Mouse (Mus musculus) MEL (cell line): Measurements from ENCODE around the gene Tcf7l2. TPM values are rescaled to one million over a fixed set of nuclear protein-coding genes. Genes with fewer than 3 reads are reported as not detected.

Source experiments
- DNase-seq: peaks from one replicate; pipeline ENCODE4 v3.0.0; 2011; ENCODE audit warnings: low read depth, low spot score
- H3K27ac ChIP-seq: 2 replicates; pipeline ENCODE4 v1.5.1; 2012; ENCODE audit warnings: low read depth, mild to moderate bottlenecking, control low read depth, low read length, moderate library complexity; ENCODE audit not compliant: control insufficient read depth
- H3K27me3 ChIP-seq, 2 experiments: fragments of 150-350 bp in 1 of 2; sonication (generic) in 1 of 2; 2 replicates each; pipeline ENCODE4 v1.6.1; 2012; ENCODE audit warnings: low read length in 2 of 2, mild to moderate bottlenecking in 2 of 2, improper control_type of control experiment in 1 of 2, moderate library complexity in 1 of 2; ENCODE audit not compliant: insufficient read depth in 2 of 2, control insufficient read depth in 1 of 2
- H3K36me3 ChIP-seq, 2 experiments: 2 replicates each; pipeline ENCODE4 v1.6.1; 2012 to 2014; ENCODE audit warnings: low read length in 2 of 2, improper control_type of control experiment in 1 of 2, inconsistent platforms in 1 of 2, mild to moderate bottlenecking in 1 of 2; ENCODE audit not compliant: insufficient read depth in 2 of 2, control insufficient read depth in 1 of 2
- H3K4me1 ChIP-seq, 2 experiments: fragments of 150-350 bp in 1 of 2; sonication (generic) in 1 of 2; 2 replicates each; pipeline ENCODE4 v1.6.1; 2012; ENCODE audit warnings: low read length in 2 of 2, improper control_type of control experiment in 1 of 2, mild to moderate bottlenecking in 1 of 2; ENCODE audit not compliant: insufficient read depth in 2 of 2, control insufficient read depth in 1 of 2
- H3K4me3 ChIP-seq, 2 experiments: fragments of 150-350 bp in 1 of 2; sonication (generic) in 1 of 2; 2 replicates each; pipeline ENCODE4 v1.5.1; 2012; ENCODE audit warnings: low read depth in 2 of 2, low read length in 2 of 2, mild to moderate bottlenecking in 2 of 2, moderate library complexity in 2 of 2, control low read depth in 1 of 2, improper control_type of control experiment in 1 of 2; ENCODE audit not compliant: control insufficient read depth in 1 of 2, insufficient read depth in 1 of 2
- H3K79me2 ChIP-seq: 2 replicates; pipeline ENCODE4 v1.6.1; 2012; ENCODE audit warnings: mild to moderate bottlenecking, low read length, moderate library complexity; ENCODE audit not compliant: control insufficient read depth, poor library complexity, insufficient read depth
- H3K9ac ChIP-seq: 2 replicates; pipeline ENCODE4 v1.6.1; 2012; ENCODE audit warnings: low read depth, mild to moderate bottlenecking, control low read depth, low read length, moderate library complexity; ENCODE audit not compliant: control insufficient read depth, poor library complexity, severe bottlenecking
- H3K9me3 ChIP-seq: fragments of 150-350 bp; sonication (generic); replicated peaks from 2 replicates; pipeline ENCODE4 v1.6.1; 2012; ENCODE audit warnings: mild to moderate bottlenecking, low read length, improper control_type of control experiment, moderate library complexity; ENCODE audit not compliant: insufficient read depth
- BHLHE40 ChIP-seq: IDR thresholded peaks from 2 replicates; pipeline ENCODE4 v1.6.1; 2012; ENCODE audit warnings: low read depth, mild to moderate bottlenecking, inconsistent platforms, low read length, improper control_type of control experiment, borderline replicate concordance
- CHD2 ChIP-seq: IDR thresholded peaks from 2 replicates; pipeline ENCODE4 v1.6.1; 2011; ENCODE audit warnings: low read length, improper control_type of control experiment
- CTCF ChIP-seq, 3 experiments: IDR thresholded peaks in 2 of 3; conservative IDR thresholded peaks in 1 of 3; 2 replicates each; pipeline ENCODE4 v1.5.1; 2011 to 2012; ENCODE audit warnings: low read length in 3 of 3, low read depth in 2 of 3, mild to moderate bottlenecking in 2 of 3, improper control_type of control experiment in 1 of 3, inconsistent platforms in 1 of 3, mixed read lengths in 1 of 3, moderate library complexity in 1 of 3; ENCODE audit not compliant: control insufficient read depth in 1 of 3, insufficient read depth in 1 of 3, poor library complexity in 1 of 3, severe bottlenecking in 1 of 3
- E2F4 ChIP-seq: IDR thresholded peaks from 2 replicates; pipeline ENCODE4 v1.6.1; 2011; ENCODE audit warnings: low read depth, low read length, improper control_type of control experiment, borderline replicate concordance
- EP300 ChIP-seq, 2 experiments: IDR thresholded peaks; 2 replicates each; pipeline ENCODE4 v1.6.1; 2011; ENCODE audit warnings: improper control_type of control experiment in 2 of 2, low read length in 2 of 2, low read depth in 1 of 2, mild to moderate bottlenecking in 1 of 2
- ETS1 ChIP-seq: IDR thresholded peaks from 2 replicates; pipeline ENCODE4 v1.6.1; 2012; ENCODE audit warnings: low read depth, mild to moderate bottlenecking, inconsistent platforms, low read length, improper control_type of control experiment, moderate library complexity
- GATA1 ChIP-seq: IDR thresholded peaks from 2 replicates; pipeline ENCODE4 v1.6.1; 2011; ENCODE audit warnings: low read depth, low read length, improper control_type of control experiment
- HCFC1 ChIP-seq: IDR thresholded peaks from 2 replicates; pipeline ENCODE4 v1.6.1; 2012; ENCODE audit warnings: low read depth, mild to moderate bottlenecking, inconsistent platforms, low read length, improper control_type of control experiment, moderate library complexity
- KAT2A ChIP-seq: conservative IDR thresholded peaks from 2 replicates; pipeline ENCODE4 v1.6.1; 2012; ENCODE audit warnings: low read depth, low read length, improper control_type of control experiment, inconsistent platforms
- MAFK ChIP-seq: IDR thresholded peaks from 2 replicates; pipeline ENCODE4 v1.6.1; 2011; ENCODE audit warnings: low read depth, mild to moderate bottlenecking, low read length, improper control_type of control experiment, borderline replicate concordance
- MAX ChIP-seq: IDR thresholded peaks from 2 replicates; pipeline ENCODE4 v1.6.1; 2011; ENCODE audit warnings: low read length, improper control_type of control experiment
- MAZ ChIP-seq: IDR thresholded peaks from 2 replicates; pipeline ENCODE4 v1.6.1; 2012; ENCODE audit warnings: low read depth, mild to moderate bottlenecking, inconsistent platforms, low read length, improper control_type of control experiment
- MEF2A ChIP-seq: IDR thresholded peaks from 2 replicates; pipeline ENCODE4 v1.6.1; 2014; ENCODE audit warnings: low read depth, mild to moderate bottlenecking, inconsistent platforms, low read length, improper control_type of control experiment; ENCODE audit not compliant: poor library complexity, insufficient replicate concordance, severe bottlenecking; ENCODE audit errors: extremely low read depth
- MXI1 ChIP-seq: IDR thresholded peaks from 2 replicates; pipeline ENCODE4 v1.6.1; 2011; ENCODE audit warnings: mild to moderate bottlenecking, low read depth, low read length, improper control_type of control experiment
- MYC ChIP-seq: IDR thresholded peaks from 2 replicates; pipeline ENCODE4 v1.6.1; 2011; ENCODE audit warnings: low read depth, mild to moderate bottlenecking, low read length, improper control_type of control experiment, moderate library complexity
- POLR2AphosphoS5 ChIP-seq: IDR thresholded peaks from 2 replicates; pipeline ENCODE4 v1.6.1; 2012; ENCODE audit warnings: low read depth, borderline replicate concordance, mild to moderate bottlenecking, inconsistent platforms, low read length, moderate library complexity, mixed read lengths
- RAD21 ChIP-seq: IDR thresholded peaks from 2 replicates; pipeline ENCODE4 v1.6.1; 2011; ENCODE audit warnings: mild to moderate bottlenecking, low read depth, low read length, improper control_type of control experiment
- RCOR1 ChIP-seq: IDR thresholded peaks from 2 replicates; pipeline ENCODE4 v1.6.1; 2012; ENCODE audit warnings: low read depth, mild to moderate bottlenecking, inconsistent platforms, low read length, improper control_type of control experiment
- SIN3A ChIP-seq: IDR thresholded peaks from 2 replicates; pipeline ENCODE4 v1.6.1; 2012; ENCODE audit warnings: low read length, improper control_type of control experiment, inconsistent platforms
- SMC3 ChIP-seq: IDR thresholded peaks from 2 replicates; pipeline ENCODE4 v1.6.1; 2011; ENCODE audit warnings: low read depth, low read length, improper control_type of control experiment
- TAL1 ChIP-seq: IDR thresholded peaks from 2 replicates; pipeline ENCODE4 v1.6.1; 2012; ENCODE audit warnings: mild to moderate bottlenecking, inconsistent platforms, low read length, moderate library complexity, mixed read lengths
- TBP ChIP-seq: IDR thresholded peaks from 2 replicates; pipeline ENCODE4 v1.8.0; 2011; ENCODE audit warnings: low read depth, low read length, improper control_type of control experiment
- TCF12 ChIP-seq: IDR thresholded peaks from 2 replicates; pipeline ENCODE4 v1.6.1; 2014; ENCODE audit warnings: low read depth, mild to moderate bottlenecking, inconsistent platforms, low read length, improper control_type of control experiment, moderate library complexity
- USF1 ChIP-seq: IDR thresholded peaks from 2 replicates; pipeline ENCODE4 v1.6.1; 2014; ENCODE audit warnings: low read depth, mild to moderate bottlenecking, inconsistent platforms, low read length, improper control_type of control experiment, moderate library complexity
- USF2 ChIP-seq, 2 experiments: IDR thresholded peaks; 2 replicates each; pipeline ENCODE4 v1.6.1; 2011 to 2012; ENCODE audit warnings: improper control_type of control experiment in 2 of 2, low read length in 2 of 2, borderline replicate concordance in 1 of 2, inconsistent platforms in 1 of 2, low read depth in 1 of 2, mild to moderate bottlenecking in 1 of 2; ENCODE audit not compliant: insufficient read depth in 1 of 2
- ZC3H11A ChIP-seq: IDR thresholded peaks from 2 replicates; pipeline ENCODE4 v1.6.1; 2012; ENCODE audit warnings: low read depth, mild to moderate bottlenecking, inconsistent platforms, low read length, improper control_type of control experiment
- ZMIZ1 ChIP-seq: IDR thresholded peaks from 2 replicates; pipeline ENCODE4 v1.6.1; 2012; ENCODE audit warnings: low read depth, mild to moderate bottlenecking, inconsistent platforms, low read length, improper control_type of control experiment, moderate library complexity
- polyA plus RNA-seq, 2 experiments: library from polyadenylated mRNA; stranded (reverse) in 1 of 2; unstranded in 1 of 2; fragments of >175 nt in 1 of 2; fragments of >200 nt in 1 of 2; gene quantifications; 2 replicates each; pipeline versions ENCODE4 v1.2.1 to v1.2.4; 2012; ENCODE audit warnings: low replicate concordance in 2 of 2, low read depth in 1 of 2; ENCODE audit not compliant: insufficient read length in 2 of 2, insufficient read depth in 1 of 2, missing spikeins in 1 of 2
- total RNA-seq: library from RNA; depleted of rRNA; stranded (reverse); fragments of 300-350 nt; gene quantifications from 2 replicates; pipeline ENCODE4 v1.2.3, GENCODE M21; 2012

The Tcf7l2 gene
- total and polyA plus RNA-seq, 3 experiments = 0.65 to 12.8 TPM; not detected in 1

- H3K27ac ChIP-seq = no peak overlapping the region
These were observed 27.3 kb downstream of the Tcf7l2 start for GRCm38 (mm10) chr19:55768889-55769288.

DNA sequence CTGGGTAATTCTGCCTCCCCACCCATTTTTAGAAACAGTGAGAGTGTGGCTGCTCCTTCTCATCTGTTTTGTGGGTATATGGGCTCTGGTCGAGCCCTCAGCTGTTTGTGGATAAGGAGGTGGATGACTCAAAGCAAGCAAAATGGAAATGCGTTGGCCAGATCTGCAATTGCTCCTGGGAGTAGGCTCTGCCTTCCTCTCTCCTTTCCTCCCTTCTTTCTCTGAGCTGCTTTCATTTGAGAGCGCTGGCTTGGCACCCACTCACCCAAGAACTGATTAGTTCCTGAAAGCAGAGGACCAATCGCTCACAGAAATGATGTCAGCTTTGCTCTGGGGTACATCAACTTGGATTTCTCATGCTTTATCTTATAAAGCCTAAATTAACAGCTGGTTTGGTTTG, 32.7 kb downstream of the Tcf7l2 start:
- H3K27ac ChIP-seq = no peak overlapping the region
- TF ChIP-seq USF2 (IDR thresholded peaks at IDR 0.05; ENCODE audit: borderline replicate concordance in 1 of 2, insufficient read depth in 1 of 2, low read depth in 1 of 2, low read length in 2 of 2) (no peak), KAT2A (no peak)
- peaks cover 4 to 16% of the 10 kb centered on the region in 2 experiments for H3K27me3 ChIP-seq
- H3K9me3 ChIP-seq = no peaks in the 10 kb centered on the region
- no peaks in the 10 kb centered on the region for H3K36me3 ChIP-seq
- no peak overlapping the region for H3K9ac ChIP-seq
- H3K79me2 ChIP-seq = no peaks in the 10 kb centered on the region
- H3K4me1 ChIP-seq = no peaks in the 10 kb centered on the region
- DNase-seq = no peak
- no peak overlapping the region for H3K4me3 ChIP-seq

More at GRCm38 (mm10) chr19:55768889-55769288, 27.3 kb downstream of the Tcf7l2 start:
- no peak overlapping the region for H3K9ac ChIP-seq
- no peak overlapping the region for H3K4me3 ChIP-seq
- H3K36me3 ChIP-seq = no peaks in the 10 kb centered on the region; a peak in 1 of 4 replicates
- no peaks in the 10 kb centered on the region for H3K79me2 ChIP-seq
- peak; percentile 80 for DNase-seq
- TF ChIP-seq MAX = peak; percentile 92
- peak; percentile 100 for TF ChIP-seq RCOR1
- peak; percentile 70; the same call in 1 of the 2 replicates for TF ChIP-seq TCF12
- TF ChIP-seq TBP = no peak
- no peak for TF ChIP-seq POLR2AphosphoS5
- TF ChIP-seq MYC = peak; percentile 96
- TF ChIP-seq MXI1 = peak; percentile 49; the same call in 1 of the 2 replicates
- TF ChIP-seq ETS1 = peak; percentile 78; the same call in 1 of the 2 replicates
- peak; percentile 83 for TF ChIP-seq BHLHE40
- TF ChIP-seq USF1 = 0 out of 2 replicates have a peak, but pooled peaks have one; percentile 24
- TF ChIP-seq ZMIZ1 = no peak
- no peak; the same call in 1 of the 2 replicates for TF ChIP-seq SMC3
- no peak for TF ChIP-seq MAZ
- TF ChIP-seq SIN3A = peak; percentile 43; the same call in 1 of the 2 replicates
- no peak for TF ChIP-seq RAD21
- no peak for TF ChIP-seq CHD2
- TF ChIP-seq GATA1 = peak; percentile 85
- no peak for TF ChIP-seq E2F4
- peak; percentile 66 to 83 for TF ChIP-seq EP300 (IDR thresholded peaks at IDR 0.05; ENCODE audit: low read depth in 1 of 2, low read length in 2 of 2)
- TF ChIP-seq CTCF (IDR thresholded peaks at IDR 0.05 in 2 of 3, conservative IDR thresholded peaks at IDR 0.05 in 1 of 3; ENCODE audit: control insufficient read depth in 1 of 3, insufficient read depth in 1 of 3, low read depth in 2 of 3, low read length in 3 of 3, poor library complexity in 1 of 3, severe bottlenecking in 1 of 3) = no peak
- TF ChIP-seq MEF2A = no peak
- TF ChIP-seq HCFC1 = no peak
- TF ChIP-seq TAL1 = 0 out of 2 replicates have a peak, but pooled peaks have one; percentile 6
- TF ChIP-seq MAFK = peak; percentile 95
- TF ChIP-seq ZC3H11A = no peak
- no peaks in the 10 kb centered on the region for H3K9me3 ChIP-seq
- peaks cover 2 to 12% of the 10 kb centered on the region in 2 experiments; a peak in 3 of 4 replicates for H3K27me3 ChIP-seq
- H3K4me1 ChIP-seq = peaks cover 0 to 9% of the 10 kb centered on the region in 2 experiments; a peak in 2 of 4 replicates
